ENCODE assay signal across 18 mouse cellular contexts in genomic region chr15:26716181-26716580, GRCm38 (mm10).
"Had no signal": no experiment of that assay in that cellular context is flagged by ENCODE, and none has a peak within 500 bp of the region (broad histone marks: within the 10 kb centered on the region; RNA-seq: fewer than 3 reads in every experiment).

No protein-coding gene starts in this region.

- H3K27me3 ChIP-seq: midbrain, embryonic 12.5 days; neural tube, embryonic 13.5 days; neural tube, embryonic 15.5 days had no signal

- H3K4me3 ChIP-seq: midbrain, embryonic 10.5 days; midbrain, embryonic 12.5 days; myocyte; neural tube, embryonic 13.5 days; neural tube, embryonic 15.5 days had no signal

- H3K36me3 ChIP-seq: midbrain, embryonic 10.5 days; midbrain, embryonic 12.5 days; neural tube, embryonic 13.5 days; neural tube, embryonic 15.5 days had no signal

- H3K9ac ChIP-seq: lung, embryonic 14.5 days; midbrain, embryonic 12.5 days; neural tube, embryonic 13.5 days; neural tube, embryonic 15.5 days had no signal

- H3K4me1 ChIP-seq: midbrain, embryonic 12.5 days had no signal

- ATAC-seq: midbrain, embryonic 16.5 days had no signal

- H3K9me3 ChIP-seq: midbrain, embryonic 10.5 days; midbrain, embryonic 12.5 days; neural tube, embryonic 13.5 days; neural tube, embryonic 15.5 days had no signal

- DNase-seq: lung, embryonic 14.5 days; lung, postnatal 10 days; lung, postnatal 4 days; midbrain, embryonic 14.5 days; retina, postnatal 1 day; right cerebral cortex, adult 18-20 months; right cerebral cortex, postnatal 25 days; right cerebral cortex, postnatal 4 days; spleen, adult 18-20 months; thymus, adult 18-20 months; thymus, postnatal 14 days; thymus, postnatal 36 days had no signal

- H3K27ac ChIP-seq: midbrain, embryonic 10.5 days; midbrain, embryonic 12.5 days; neural tube, embryonic 13.5 days; neural tube, embryonic 15.5 days had no signal

- H3K4me2 ChIP-seq: lung, embryonic 14.5 days; midbrain, embryonic 12.5 days; neural tube, embryonic 13.5 days; neural tube, embryonic 15.5 days had no signal
